Mouse (Mus musculus) frontal cortex, adult (tissue): ENCODE results near the gene Gm27029.
A peak's percentile ranks its signal among the peaks of the same experiment; 100 is the strongest.
"Not testable (repeated sequence)": the region's sequence is repeated elsewhere in the genome, so short reads cannot be mapped to it uniquely, and the experiment has no call there.

Experiments
- ATAC-seq: cut with Nextera tagmentation; 2 replicates; pipeline ENCODE4 v1.9.2; 2017; ENCODE audit warnings: mild to moderate bottlenecking, moderate library complexity, mixed read lengths; ENCODE audit not compliant: low TSS enrichment

Gm27029 gene

DNA sequence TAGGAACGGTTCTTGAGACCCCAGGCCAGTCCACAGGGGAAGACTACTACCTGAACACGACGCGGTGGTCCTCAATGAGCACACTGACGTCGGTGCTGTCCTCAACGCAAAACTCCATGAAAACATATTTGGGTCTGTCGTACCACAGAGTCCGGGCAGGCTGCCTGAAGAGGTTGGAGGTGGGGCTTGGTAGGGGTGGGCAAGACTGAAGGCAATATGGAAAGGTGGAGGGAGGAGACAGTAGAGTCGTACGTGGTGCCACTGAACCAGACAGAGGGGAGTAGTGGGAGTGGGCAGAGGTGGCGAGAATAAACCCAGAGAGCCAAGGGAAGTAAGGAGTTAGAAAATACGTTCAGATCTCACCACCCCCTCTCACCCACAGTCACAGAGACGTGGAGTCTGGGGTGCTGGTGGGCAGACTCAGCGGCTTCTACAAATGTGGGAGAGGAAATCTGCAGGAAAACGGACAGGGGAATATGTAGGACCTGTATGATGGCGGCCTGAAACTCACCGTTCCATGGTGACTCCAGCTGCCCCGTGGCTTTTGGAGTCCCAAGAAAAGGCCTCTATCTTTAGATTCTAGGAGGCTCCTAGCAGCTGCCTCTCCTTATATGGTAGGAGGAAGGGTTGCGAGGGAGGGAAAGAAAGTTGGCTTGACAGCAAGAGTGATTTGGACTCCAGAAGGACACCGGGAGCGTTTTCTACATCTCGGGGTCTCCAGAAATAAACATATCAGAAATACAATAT lies at the start of gene Gm27029:
Gene Gm27029, minus strand, starts transcription at position 692 of the 747 bp plus-strand sequence.
- peak; percentile 68 for ATAC-seq

DNA sequence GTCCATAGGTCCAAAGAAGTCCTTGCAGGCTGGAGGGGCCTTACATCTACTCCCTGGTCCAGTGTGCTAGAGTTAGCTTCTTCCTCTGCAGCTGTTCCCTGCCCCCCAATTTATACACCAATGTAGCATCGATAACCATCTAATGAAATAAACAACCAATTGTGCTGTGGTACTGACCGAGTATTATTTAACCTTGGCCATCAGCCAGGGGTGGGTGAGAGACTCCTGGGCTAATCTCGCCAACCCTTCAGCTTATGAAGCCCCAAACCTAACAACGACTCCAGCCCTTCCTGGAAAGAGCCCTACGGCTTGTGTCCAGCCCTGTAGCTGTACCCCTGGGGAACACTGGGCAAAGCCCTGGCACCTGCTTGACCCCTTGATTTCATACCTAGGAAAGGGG lies 49.7 kb upstream of the Gm27029 start:
- no peak for ATAC-seq

DNA sequence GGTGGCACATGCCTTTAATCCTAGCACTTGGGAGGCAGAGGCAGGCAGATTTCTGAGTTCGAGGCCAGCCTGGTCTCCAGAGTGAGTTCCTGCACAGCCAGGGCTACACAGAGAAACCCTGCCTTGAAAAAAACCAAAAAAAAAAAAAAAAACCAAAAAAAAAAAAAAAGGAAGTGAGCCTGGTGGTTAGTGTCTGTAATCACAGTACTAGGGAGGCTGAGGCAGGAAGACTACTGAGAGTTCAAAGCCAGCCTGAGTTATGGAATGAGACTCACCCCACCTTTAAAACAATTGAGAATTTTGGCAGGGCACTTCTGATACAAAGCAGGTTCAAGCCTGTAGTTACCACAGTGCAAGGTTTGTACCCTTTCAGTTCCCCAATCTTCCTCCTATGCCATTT lies 49.1 kb upstream of the Gm27029 start:
- not testable (repeated sequence) for ATAC-seq

DNA sequence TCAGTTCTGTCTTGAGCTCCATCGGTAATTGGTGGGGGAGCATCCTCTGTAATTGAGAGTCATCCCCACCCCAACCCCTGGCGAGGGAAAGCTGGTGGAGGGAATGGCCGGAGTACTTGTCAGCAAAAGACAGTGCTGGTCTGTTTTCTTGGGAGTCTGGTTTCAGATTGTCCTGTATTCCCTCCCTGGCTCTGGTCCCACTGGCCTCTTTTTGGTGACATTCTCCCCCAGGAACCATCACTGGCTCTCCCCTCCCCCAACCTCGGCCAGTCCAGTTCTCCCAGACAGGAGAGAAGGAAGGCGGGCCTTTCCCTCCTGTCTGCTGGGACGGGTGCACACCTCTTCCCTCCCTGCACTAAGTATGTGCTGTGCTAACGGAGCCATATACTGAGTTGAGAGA lies 47.7 kb upstream of the Gm27029 start:
- no peak for ATAC-seq

DNA sequence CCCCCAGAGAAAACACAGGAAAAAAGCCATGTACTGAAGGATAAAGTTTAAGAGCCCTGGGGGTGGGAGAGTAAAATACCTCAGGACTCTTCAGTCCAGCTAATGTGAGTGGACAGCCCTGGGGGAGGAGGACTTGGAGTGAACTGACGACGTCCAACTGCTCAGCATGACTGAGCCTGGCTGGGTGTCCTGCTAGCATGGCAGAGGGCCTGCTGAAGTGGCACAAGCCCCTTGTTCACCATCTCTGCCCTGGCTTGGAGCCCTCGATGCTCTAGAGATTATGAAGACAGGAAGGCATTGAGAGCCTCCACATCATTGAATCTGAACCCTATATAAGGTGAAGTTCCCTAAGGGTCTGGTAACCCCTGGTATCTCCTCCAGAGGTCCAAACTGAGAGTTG lies 47.3 kb upstream of the Gm27029 start:
- ATAC-seq = no peak

DNA sequence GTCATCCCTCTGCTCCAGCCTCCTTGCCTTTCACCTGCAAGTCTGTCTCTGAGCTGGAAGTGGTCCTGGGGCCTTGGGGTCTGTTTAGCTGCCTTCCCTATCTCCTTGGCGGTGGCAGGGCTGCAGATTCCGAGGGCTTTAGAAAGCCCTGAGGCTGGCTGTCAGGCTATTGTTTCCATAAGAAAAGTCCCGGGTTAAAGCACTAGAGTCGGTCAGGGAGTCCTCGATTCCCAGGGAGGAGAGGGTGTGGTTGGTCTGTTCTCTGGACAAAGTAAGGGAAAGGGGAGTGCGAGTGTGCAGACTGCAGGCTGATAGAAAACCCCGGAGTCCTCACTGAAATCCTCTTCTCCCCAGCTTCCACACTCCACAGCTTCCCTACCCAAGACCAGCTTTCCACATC lies 45.6 kb upstream of the Gm27029 start:
- no peak for ATAC-seq

DNA sequence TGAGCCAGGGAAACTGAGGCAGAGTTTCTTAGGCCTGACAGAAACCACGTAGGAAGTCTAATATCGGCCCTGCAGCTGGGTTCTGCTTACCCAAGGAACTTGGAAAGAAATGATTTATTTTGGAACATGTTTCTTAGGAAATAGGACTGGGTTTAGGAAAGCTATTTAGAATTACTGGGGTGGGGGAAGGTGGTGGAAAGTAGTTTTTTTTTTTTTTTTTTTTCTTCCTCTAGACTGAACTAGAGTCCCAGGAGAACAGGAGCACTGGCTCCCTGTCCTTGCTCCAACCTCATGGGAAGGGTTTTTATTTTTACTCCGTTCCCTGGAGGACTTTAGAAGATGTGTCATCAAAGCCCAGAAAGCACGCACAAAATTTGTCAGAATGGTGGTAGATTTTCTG lies 44.6 kb upstream of the Gm27029 start:
- no peak for ATAC-seq

DNA sequence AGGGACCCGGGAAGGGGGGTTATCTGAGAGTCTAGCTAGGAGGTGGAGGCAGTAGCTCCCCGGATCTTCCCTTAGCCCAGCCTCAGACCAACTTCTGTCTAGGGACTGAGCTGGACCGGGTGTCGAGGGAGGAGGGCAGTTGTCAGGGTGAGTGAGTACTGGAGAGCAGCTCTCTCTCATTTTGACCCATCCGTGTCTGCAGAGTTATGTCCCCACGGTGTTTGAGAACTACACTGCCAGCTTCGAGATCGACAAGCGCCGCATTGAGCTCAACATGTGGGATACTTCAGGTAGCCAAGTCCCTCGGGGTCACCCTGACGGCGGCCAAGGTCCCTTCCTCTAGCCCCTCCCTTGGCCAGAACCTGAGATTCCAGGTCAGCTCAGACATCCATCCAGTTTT lies 44.1 kb upstream of the Gm27029 start:
- ATAC-seq = no peak

DNA sequence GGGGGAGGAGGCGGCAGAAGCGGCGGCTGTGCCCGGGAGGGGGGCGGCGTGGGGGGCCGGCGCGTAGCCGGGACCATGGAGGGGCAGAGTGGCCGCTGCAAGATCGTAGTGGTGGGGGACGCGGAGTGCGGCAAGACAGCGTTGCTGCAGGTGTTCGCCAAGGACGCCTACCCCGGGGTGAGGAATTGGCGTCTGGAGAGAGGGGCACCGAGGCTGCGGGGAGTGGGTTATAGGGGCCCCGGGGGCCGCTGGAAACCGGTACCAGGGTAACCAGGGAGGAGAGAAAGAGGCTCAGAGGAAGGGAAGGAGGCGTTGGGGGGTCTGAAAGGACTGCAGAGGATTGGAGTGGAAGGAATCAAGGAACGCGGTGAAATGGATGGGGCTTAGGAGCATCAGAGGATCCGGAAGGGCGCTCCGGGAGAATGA lies 43.7 kb upstream of the Gm27029 start:
- ATAC-seq = no peak

DNA sequence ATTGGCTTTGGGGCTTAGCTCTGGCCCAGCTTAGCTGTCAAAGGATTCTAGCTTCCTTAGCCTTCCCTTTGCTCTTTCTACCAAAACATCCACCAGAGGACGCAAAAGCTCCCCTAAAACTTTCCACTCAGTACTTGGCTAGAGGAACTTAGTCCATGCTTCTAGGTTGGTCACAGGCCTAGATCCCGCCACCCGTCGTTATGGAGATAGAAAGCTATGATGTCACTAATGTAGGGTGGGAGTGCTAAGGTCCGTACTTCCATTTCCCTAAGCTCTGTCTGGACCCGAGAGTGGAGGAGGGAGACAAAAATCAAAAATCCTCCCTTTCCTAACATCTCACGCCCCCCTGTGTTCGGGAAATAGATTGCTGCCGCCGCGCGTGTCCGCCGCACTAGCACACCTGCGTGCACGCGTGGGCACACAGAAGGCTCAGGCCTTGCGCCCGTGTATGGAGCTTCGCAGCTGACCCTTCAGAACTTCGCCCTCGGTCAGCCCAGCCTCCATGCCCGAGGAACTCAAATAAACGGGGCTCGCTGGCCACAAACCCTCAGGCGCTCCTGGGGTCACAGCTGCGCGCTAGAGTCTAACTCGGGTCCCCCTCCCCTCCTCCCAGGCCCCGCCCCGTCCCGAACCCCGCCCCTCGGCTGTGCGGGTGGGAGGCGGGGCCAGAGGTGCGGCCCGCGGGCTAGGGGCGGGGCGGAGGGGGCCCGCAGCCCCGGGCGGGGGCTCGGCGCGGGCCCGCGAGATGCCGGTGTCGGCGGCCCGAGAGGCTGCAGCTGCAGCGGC lies 43.1 kb upstream of the Gm27029 start:
- ATAC-seq = peak; percentile 38

DNA sequence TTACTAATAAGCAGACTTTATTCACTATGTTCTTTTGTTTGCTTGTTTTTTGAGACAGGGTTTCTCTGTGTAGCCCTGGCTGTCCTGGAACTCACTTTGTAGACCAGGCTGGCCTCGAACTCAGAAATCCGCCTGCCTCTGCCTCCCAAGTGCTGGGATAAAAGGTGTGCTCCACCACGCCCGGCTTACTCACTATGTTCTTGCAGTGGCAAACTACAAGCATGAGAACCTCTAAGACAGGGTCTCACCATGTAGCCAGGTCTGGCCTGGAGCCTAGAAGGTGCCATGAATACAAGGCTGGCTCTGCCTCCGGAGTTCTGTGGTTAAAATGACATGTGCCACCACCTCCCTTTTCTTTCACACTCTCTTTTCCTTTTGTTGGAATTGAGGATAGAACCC lies 42.0 kb upstream of the Gm27029 start:
- not testable (repeated sequence) for ATAC-seq

DNA sequence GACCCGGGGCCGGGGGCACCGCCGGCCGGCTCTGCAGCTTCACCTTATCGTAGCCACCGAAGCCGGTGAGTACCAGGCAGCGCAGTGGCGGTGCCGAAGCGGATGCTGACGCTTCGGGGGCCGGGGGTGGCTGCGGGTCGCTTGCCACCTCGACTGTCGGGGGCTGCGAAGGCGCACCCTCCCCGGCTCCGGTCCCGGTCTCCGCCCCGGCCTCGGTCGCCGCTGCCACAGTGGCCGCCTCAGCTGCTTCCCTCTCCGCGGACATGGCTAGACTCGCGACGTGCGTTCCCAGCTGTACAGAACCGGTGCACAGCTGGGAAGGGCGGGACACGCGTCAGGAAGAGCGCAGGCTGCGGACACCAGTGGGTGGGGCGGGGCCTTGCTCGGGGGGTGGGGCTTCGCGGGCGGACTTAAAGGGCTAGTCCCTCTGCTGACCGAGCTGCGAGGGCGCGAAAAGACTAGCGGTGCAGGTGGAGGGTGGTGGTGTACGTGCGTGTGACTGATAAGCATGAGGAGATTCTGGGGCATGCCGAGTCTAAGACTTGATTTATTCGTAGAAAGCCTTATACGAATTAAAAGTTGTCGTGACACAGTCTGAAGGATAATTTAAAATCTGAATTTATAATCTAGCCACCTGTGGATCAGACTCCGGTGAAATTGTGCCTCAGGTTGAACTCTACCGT lies 41.4 kb upstream of the Gm27029 start, which contains the start of gene Vat1:
Gene Vat1, minus strand, starts transcription at position 362 of the 683 bp plus-strand sequence.
- peak; percentile 42 for ATAC-seq

DNA sequence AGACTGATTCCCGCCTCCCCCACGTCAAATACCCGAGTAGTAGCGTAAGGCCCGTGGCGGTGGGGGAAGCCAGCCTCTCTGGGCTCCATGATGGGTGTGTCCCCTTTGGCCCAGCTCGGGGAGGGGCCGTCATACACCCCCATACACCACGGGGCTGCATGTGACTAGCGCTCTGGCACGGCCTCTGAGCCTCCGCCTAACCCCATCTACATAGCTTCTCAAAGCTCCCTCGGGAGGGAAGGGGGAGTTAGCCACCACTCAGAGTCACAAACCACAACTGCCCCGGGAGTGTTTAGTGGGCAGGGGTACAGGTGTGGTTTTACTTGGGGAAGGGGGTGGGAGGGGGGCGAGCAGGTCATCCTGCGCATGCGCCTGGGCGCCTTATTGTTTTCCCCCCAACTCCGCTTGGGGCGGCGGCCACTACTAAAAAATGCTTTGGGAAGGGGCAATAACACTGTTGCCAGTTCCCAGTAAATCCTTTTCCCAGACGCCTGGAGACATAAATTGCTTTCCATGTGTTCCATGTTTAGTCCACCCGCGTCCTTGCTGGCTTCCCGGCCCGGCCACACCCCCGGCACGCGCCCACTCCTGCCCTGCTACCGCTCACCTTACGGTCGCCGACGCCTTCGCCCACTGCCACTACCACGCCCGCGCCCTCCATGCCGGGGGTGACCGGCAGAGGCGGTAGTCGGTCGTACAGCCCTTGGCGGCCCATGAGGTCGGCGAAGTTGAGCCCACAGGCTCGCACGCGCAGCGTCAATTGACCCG lies 40.7 kb upstream of the Gm27029 start:
- ATAC-seq = no peak

DNA sequence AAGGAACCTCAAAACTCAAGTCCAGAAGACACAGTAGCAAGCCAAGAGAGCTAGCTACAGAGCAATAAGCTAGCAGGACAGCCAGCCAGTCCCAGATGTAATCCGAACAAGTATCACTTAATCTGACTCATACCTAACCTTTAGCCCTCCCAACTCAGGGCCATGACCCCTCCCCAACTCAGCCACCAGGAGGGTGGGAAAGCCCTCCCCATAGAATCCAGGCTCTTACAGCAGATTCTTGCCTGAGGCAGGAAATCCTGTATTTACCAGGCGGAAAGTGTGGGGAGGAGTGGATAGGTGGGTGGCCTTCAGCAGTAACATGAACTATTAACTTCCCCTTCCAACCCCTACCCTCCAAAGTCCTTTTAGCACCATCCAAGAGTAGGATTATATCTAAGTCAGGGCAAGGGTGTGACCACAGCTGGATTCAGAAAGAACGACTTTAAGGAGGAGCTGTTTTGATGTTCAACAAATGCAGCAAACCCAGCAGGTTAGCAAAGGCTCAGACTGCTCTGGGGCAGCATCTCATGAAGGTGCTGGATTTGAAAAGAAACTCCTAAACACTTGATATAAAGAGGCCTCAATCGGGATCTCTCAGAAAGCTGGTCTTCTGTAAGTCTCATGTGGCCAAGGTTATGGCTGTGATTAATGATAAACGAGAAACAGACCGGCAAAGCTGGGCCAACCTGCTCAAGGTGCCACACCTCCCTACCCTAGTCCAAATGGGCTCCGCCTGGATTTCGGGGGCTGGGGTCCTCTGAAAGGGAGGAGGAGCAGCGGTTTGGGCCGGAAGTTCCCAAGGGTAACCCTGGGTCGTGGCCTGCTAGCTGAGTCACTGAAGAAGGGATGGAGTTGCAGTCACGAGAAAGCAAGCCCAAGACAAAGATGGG lies 39.9 kb upstream of the Gm27029 start, which contains the start of gene Rnd2:
Gene Rnd2, plus strand, starts transcription at position 789 of the 890 bp plus-strand sequence.
- no peak for ATAC-seq

DNA sequence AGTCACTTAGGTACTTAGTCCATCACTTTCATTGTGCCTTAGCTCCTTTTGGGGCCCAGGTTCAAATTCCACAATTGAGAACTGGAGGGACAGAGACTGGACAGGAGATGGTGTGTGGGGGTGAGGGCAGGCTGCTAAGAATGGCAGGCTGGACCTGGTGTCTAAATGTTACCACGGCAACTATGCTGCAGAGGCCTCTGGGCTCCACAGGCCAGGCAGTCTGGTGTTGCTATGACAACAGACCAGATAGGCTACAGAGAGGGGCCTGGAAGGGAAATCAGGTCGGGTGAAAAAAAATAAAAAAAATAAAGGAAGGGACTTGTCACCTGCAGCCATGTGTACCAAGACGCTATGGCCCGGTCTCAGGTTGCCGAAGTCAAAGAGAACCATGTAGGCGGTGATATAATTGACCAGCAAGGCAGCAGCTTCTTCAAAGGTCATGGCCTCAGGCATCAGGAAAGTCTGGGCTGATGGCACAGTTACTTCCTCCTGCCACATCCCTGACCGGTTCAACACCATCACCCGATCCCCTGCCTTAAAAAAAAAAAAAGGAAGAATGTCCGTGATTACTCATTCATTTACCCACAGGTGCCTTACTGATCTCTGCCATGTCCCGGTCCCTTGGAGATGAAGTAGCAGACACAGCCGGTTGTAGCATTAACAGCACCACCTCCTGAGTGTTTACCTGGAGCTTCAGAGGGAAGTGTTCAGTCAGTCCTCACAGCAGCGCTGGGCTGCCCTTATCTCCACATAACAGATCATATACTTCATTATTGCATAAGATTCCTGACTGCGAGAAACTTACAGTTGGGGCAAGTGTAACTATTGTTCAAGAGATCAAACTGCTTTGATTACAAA lies 38.2 kb upstream of the Gm27029 start:
- no peak for ATAC-seq

DNA sequence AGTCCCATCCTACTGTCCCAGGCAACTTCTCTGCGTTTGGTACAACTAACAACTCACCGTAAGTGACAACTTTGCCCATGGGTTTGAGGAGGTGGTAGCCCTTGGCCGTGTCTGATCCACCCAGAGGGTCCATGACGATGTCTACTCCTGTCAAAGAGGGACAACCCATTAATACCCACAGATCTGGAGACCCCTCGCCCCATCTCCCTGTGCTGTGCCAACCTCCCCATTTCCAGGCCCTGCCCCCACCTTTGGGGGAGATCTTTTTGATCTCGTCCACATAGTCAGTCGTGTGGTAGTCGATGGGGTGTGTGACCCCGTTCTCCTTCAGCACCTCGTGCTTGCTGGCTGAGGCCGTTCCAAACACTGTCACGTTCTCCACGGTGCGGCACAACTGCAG lies 37.5 kb upstream of the Gm27029 start:
- ATAC-seq = no peak

DNA sequence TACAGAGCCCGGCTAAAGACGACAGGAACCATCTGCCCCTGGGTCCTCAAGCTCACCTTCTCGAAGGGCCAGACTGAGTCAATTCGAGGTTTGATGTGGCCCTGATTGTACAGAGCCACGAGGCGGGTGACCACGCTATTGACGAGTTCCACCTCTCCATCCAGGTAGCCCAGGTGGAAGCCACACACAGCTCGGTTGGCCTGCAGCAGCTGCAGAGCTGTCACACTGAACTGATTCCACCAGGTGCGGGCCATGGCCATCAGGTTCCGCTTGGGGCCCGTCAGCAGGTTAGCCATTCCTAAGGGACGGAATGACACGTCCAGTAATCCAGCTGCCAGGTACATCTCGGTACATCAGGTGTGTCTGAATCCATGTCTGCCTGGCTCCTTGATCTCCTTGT lies 35.7 kb upstream of the Gm27029 start:
- no peak for ATAC-seq

DNA sequence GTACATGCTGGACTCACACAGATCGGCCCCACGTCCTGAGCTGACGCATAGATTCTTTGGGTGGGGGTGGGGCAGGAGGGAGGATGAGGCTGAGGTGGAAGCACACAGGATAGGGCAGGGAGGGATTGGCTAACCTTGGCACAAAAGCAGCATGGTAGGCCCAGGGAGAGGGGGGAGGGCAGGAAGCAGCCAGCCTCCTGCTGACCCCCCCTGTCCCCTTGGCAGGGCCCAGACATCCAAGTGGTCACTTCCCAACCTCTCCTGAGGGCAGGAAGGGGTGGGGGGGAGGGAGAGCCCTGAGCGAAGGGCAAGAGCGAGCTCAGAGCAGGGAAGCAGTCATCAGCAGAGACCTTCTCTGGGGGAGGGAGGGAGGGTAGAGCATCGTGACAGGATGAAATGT lies 35.1 kb upstream of the Gm27029 start:
- ATAC-seq = no peak

DNA sequence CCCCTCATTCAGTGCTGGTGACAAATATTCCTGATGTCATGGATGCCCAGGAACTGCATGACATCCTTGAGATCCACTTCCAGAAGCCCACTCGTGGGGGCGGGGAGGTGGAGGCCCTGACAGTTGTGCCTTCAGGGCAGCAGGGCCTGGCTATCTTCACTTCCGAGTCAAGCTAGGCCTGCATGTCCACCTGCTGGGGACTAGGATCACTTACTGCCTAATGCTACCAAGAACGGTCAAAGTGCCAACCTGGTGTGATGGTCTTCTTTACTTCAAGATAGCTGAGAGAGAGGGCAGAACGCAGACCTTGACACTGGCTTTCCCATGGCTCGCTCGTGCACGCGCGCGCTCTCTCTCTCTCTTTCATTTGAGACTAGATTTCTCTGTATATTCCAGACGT lies 33.6 kb upstream of the Gm27029 start:
- ATAC-seq = no peak

DNA sequence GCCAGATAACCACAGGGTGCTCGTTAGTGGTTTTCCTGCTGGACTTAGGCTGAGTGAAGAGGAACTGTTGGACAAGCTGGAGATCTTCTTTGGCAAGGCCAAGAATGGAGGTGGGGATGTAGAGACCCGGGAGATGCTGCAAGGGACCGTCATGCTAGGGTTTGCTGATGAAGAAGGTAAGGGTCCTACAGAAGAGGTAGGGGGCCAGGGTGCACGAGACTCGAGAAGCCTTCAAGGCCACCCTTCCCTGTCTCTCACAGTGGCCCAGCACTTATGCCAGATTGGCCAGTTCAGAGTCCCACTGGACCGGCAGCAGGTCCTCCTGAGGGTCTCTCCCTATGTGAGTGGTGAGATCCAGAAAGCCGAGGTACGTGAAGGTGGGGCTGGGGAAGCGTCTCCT lies 33.0 kb upstream of the Gm27029 start:
- ATAC-seq = no peak
